Mouse (Mus musculus) neural tube, embryonic 11.5 days (tissue): Measurements from ENCODE around the gene Hspbp1. TPM values are rescaled to one million over a fixed set of nuclear protein-coding genes. Genes with fewer than 3 reads are reported as not detected.

Experiments
- ATAC-seq: fragments of 200-750 bp; cut with Nextera tagmentation; 2 replicates; pipeline ENCODE4 v1.8.0; 2017; ENCODE audit warnings: moderate number of reproducible peaks, mild to moderate bottlenecking, moderate TSS enrichment, moderate library complexity; ENCODE audit not compliant: insufficient read depth, low FRiP score, low TSS enrichment
- DNase-seq: peaks from one replicate; pipeline ENCODE4 v3.0.0-alpha.2; 2015; ENCODE audit warnings: low spot score
- H3K27ac ChIP-seq: fragments of 300-500 bp; sonication (generic); 2 replicates; pipeline ENCODE4 v1.5.1; 2014; ENCODE audit warnings: low read depth, mild to moderate bottlenecking, low read length
- H3K27me3 ChIP-seq: fragments of 300-500 bp; sonication (generic); 2 replicates; pipeline ENCODE4 v1.6.1; 2014; ENCODE audit warnings: mild to moderate bottlenecking, low read length, mixed read lengths; ENCODE audit not compliant: control insufficient read depth, insufficient read depth
- H3K36me3 ChIP-seq: fragments of 300-500 bp; sonication (generic); 2 replicates; pipeline ENCODE4 v1.6.1; 2014; ENCODE audit warnings: mild to moderate bottlenecking, low read length, moderate library complexity, mixed read lengths; ENCODE audit not compliant: control insufficient read depth, insufficient read depth
- H3K4me1 ChIP-seq: fragments of 300-500 bp; sonication (generic); 2 replicates; pipeline ENCODE4 v1.6.1; 2014; ENCODE audit warnings: low read length, mixed read lengths; ENCODE audit not compliant: control insufficient read depth, insufficient read depth
- H3K4me2 ChIP-seq: fragments of 300-500 bp; sonication (generic); 2 replicates; pipeline ENCODE4 v1.6.1; 2014; ENCODE audit warnings: low read depth, mild to moderate bottlenecking, moderate library complexity
- H3K4me3 ChIP-seq: fragments of 300-500 bp; sonication (generic); 2 replicates; pipeline ENCODE4 v1.5.1; 2014; ENCODE audit warnings: low read depth, low read length
- H3K9ac ChIP-seq: fragments of 300-500 bp; sonication (generic); 2 replicates; pipeline ENCODE4 v1.6.1; 2014; ENCODE audit warnings: mild to moderate bottlenecking, low read length
- H3K9me3 ChIP-seq: fragments of 300-500 bp; sonication (generic); 2 replicates; pipeline ENCODE4 v1.6.1; 2016; ENCODE audit warnings: low read length; ENCODE audit not compliant: control insufficient read depth
- WGBS: fragments of 180-500 bp; shearing (Covaris S2); extraction: QIAGEN DNeasy Blood & Tissue Kit; methylation state at CpG from one replicate; pipeline ENCODE4 v1.1.7; 2014; 5-methylcytosine and 5-hydroxymethylcytosine counted together
- polyA plus RNA-seq: library from polyadenylated mRNA; unstranded; fragments of >200 nt; fragmentation: Nextera tagmentation; extraction: Ambion mirVana; gene quantifications from 2 replicates; pipeline ENCODE4 v1.2.1, GENCODE M21; 2014

Gene Hspbp1
- polyA plus RNA-seq, 1 experiment from 2014 or later, result 120 TPM

- 88% methylated on average over 5 of the region's 5 CpGs for WGBS
- Histone ChIP-seq H3K27ac (no peak overlapping the region), H3K4me3 (no peak overlapping the region), H3K36me3 (no peaks in the 10 kb centered on the region), H3K4me2 (no peak overlapping the region), H3K27me3 (no peaks in the 10 kb centered on the region), H3K9ac (no peak overlapping the region), H3K9me3 (no peaks in the 10 kb centered on the region), H3K4me1 (peaks cover 12% of the 10 kb centered on the region)
- ATAC-seq (no peak), DNase-seq (no peak)
These were observed 31.5 kb downstream of the Hspbp1 start for GRCm38 (mm10) chr7:4653351-4653750.

GRCm38 (mm10) chr7:4652726-4653125 is 32.1 kb downstream of the Hspbp1 start:
- no peak overlapping the region for H3K9ac ChIP-seq

GRCm38 (mm10) chr7:4651581-4651980 is 33.3 kb downstream of the Hspbp1 start:
- no peak overlapping the region for H3K27ac ChIP-seq
- no peak overlapping the region for H3K9ac ChIP-seq
- no peaks in the 10 kb centered on the region for H3K27me3 ChIP-seq
- no peak overlapping the region for H3K4me3 ChIP-seq
- peaks cover under 1% of the 10 kb centered on the region for H3K4me1 ChIP-seq
- ATAC-seq, result no peak
- H3K9me3 ChIP-seq, result no peaks in the 10 kb centered on the region
- no peak for DNase-seq
- H3K4me2 ChIP-seq, result no peak overlapping the region
- no peaks in the 10 kb centered on the region for H3K36me3 ChIP-seq
- 76% methylated on average over 8 of the region's 8 CpGs for WGBS

More at GRCm38 (mm10) chr7:4652726-4653125, 32.1 kb downstream of the Hspbp1 start:
- no peaks in the 10 kb centered on the region for H3K9me3 ChIP-seq
- no peak overlapping the region for H3K4me2 ChIP-seq
- no peak overlapping the region for H3K27ac ChIP-seq
- 93% methylated on average over 5 of the region's 5 CpGs for WGBS
- H3K4me1 ChIP-seq, result peaks cover 12% of the 10 kb centered on the region
- H3K27me3 ChIP-seq, result no peaks in the 10 kb centered on the region
- H3K4me3 ChIP-seq, result no peak overlapping the region
- no peak for ATAC-seq
- H3K36me3 ChIP-seq, result no peaks in the 10 kb centered on the region
- DNase-seq, result no peak

GRCm38 (mm10) chr7:4647992-4648391 is 36.9 kb downstream of the Hspbp1 start:
- no peak overlapping the region for H3K27ac ChIP-seq
- peaks cover 6% of the 10 kb centered on the region for H3K36me3 ChIP-seq
- no peak overlapping the region for H3K9ac ChIP-seq
- 89% methylated on average over 2 of the region's 2 CpGs for WGBS
- no peaks in the 10 kb centered on the region for H3K27me3 ChIP-seq
- no peaks in the 10 kb centered on the region for H3K4me1 ChIP-seq
- no peak overlapping the region for H3K4me3 ChIP-seq
- ATAC-seq, result no peak
- DNase-seq, result no peak
- no peaks in the 10 kb centered on the region for H3K9me3 ChIP-seq
- H3K4me2 ChIP-seq, result no peak overlapping the region

GRCm38 (mm10) chr7:4647291-4647690 is 37.6 kb downstream of the Hspbp1 start:
- no peaks in the 10 kb centered on the region for H3K9me3 ChIP-seq
- H3K4me2 ChIP-seq, result no peak overlapping the region
- DNase-seq (no peak), ATAC-seq (no peak)
- no peaks in the 10 kb centered on the region for H3K4me1 ChIP-seq
- H3K27ac ChIP-seq, result no peak overlapping the region
- no peak overlapping the region for H3K4me3 ChIP-seq
- 86% methylated on average over 6 of the region's 6 CpGs for WGBS
- no peak overlapping the region for H3K9ac ChIP-seq
- H3K27me3 ChIP-seq, result no peaks in the 10 kb centered on the region
- peaks cover 8% of the 10 kb centered on the region for H3K36me3 ChIP-seq

- Histone ChIP-seq H3K4me1 (no peaks in the 10 kb centered on the region), H3K4me3 (no peak overlapping the region), H3K9ac (no peak overlapping the region), H3K27me3 (no peaks in the 10 kb centered on the region), H3K36me3 (peaks cover 11% of the 10 kb centered on the region), H3K4me2 (no peak overlapping the region), H3K27ac (no peak overlapping the region), H3K9me3 (no peaks in the 10 kb centered on the region)
- ATAC-seq (no peak), DNase-seq (no peak)
- WGBS, result 96% methylated on average over 3 of the region's 3 CpGs
These were observed 38.1 kb downstream of the Hspbp1 start for GRCm38 (mm10) chr7:4646806-4647205.

- no peaks in the 10 kb centered on the region for H3K27me3 ChIP-seq
- no peak overlapping the region for H3K4me2 ChIP-seq
- no peak overlapping the region for H3K4me3 ChIP-seq
- H3K36me3 ChIP-seq, result peaks cover 20% of the 10 kb centered on the region
- H3K9ac ChIP-seq, result no peak overlapping the region
- 96% methylated on average over 6 of the region's 6 CpGs for WGBS
- ATAC-seq (no peak), DNase-seq (no peak)
- H3K27ac ChIP-seq, result no peak overlapping the region
- H3K4me1 ChIP-seq, result no peaks in the 10 kb centered on the region
- no peaks in the 10 kb centered on the region for H3K9me3 ChIP-seq
These were observed 41.6 kb downstream of the Hspbp1 start for GRCm38 (mm10) chr7:4643225-4643624.

- H3K4me3 ChIP-seq, result no peak overlapping the region
- no peak for ATAC-seq
- no peaks in the 10 kb centered on the region for H3K4me1 ChIP-seq
- no peak overlapping the region for H3K27ac ChIP-seq
- no peak overlapping the region for H3K9ac ChIP-seq
- H3K4me2 ChIP-seq, result no peak overlapping the region
- 91% methylated on average over 7 of the region's 7 CpGs for WGBS
- no peak for DNase-seq
- peaks cover 20% of the 10 kb centered on the region for H3K36me3 ChIP-seq
- no peaks in the 10 kb centered on the region for H3K9me3 ChIP-seq
- no peaks in the 10 kb centered on the region for H3K27me3 ChIP-seq
These were observed 42.9 kb downstream of the Hspbp1 start for GRCm38 (mm10) chr7:4641956-4642355.

GRCm38 (mm10) chr7:4641155-4641554 is 43.7 kb downstream of the Hspbp1 start:
- Histone ChIP-seq H3K27ac (no peak overlapping the region), H3K27me3 (no peaks in the 10 kb centered on the region), H3K36me3 (peaks cover 20% of the 10 kb centered on the region)

More at GRCm38 (mm10) chr7:4641155-4641554, 43.7 kb downstream of the Hspbp1 start:
- Histone ChIP-seq H3K4me2 (no peak overlapping the region), H3K4me1 (no peaks in the 10 kb centered on the region), H3K4me3 (no peak overlapping the region), H3K9me3 (no peaks in the 10 kb centered on the region), H3K9ac (no peak overlapping the region)
- 88% methylated on average over 11 of the region's 11 CpGs for WGBS
- no peak for ATAC-seq
- no peak for DNase-seq
